Mouse (Mus musculus) kidney, postnatal 0 days (tissue): ENCODE data around the gene Zswim7. TPM values are rescaled to one million over a fixed set of nuclear protein-coding genes. Genes with fewer than 3 reads are reported as not detected.

ENCODE experiments used
- ATAC-seq: fragments of 200-750 bp; cut with Nextera tagmentation; replicated peaks from 2 replicates; pipeline ENCODE4 v1.8.0; 2017; ENCODE audit warnings: low read depth, moderate number of reproducible peaks, moderate TSS enrichment, moderate library complexity; ENCODE audit not compliant: low FRiP score
- DNase-seq: peaks from one replicate; pipeline ENCODE4 v3.0.0-alpha.2; 2016; ENCODE audit warnings: low spot score
- H3K27ac ChIP-seq: fragments of 300-500 bp; sonication (generic); 2 replicates; pipeline ENCODE4 v1.5.1; 2014; ENCODE audit warnings: mild to moderate bottlenecking
- H3K27me3 ChIP-seq: fragments of 300-500 bp; sonication (generic); 2 replicates; pipeline ENCODE4 v1.6.1; 2014; ENCODE audit warnings: low read length, mixed read lengths; ENCODE audit not compliant: insufficient read depth
- H3K36me3 ChIP-seq: fragments of 300-500 bp; sonication (generic); 2 replicates; pipeline ENCODE4 v1.6.1; 2014; ENCODE audit warnings: low read length, mixed read lengths; ENCODE audit not compliant: insufficient read depth
- H3K4me1 ChIP-seq: fragments of 300-500 bp; sonication (generic); replicated peaks from 2 replicates; pipeline ENCODE4 v1.6.1; 2014; ENCODE audit warnings: antibody characterized with exemption, low read length, mixed read lengths; ENCODE audit not compliant: insufficient read depth
- H3K4me2 ChIP-seq: fragments of 300-500 bp; sonication (generic); 2 replicates; pipeline ENCODE4 v1.6.1; 2014; ENCODE audit warnings: mild to moderate bottlenecking, low read length, moderate library complexity, mixed read lengths
- H3K4me3 ChIP-seq: fragments of 300-500 bp; sonication (generic); replicated peaks from 2 replicates; pipeline ENCODE4 v1.5.1; 2014; ENCODE audit warnings: low read depth, low read length
- H3K9ac ChIP-seq: fragments of 300-500 bp; sonication (generic); 2 replicates; pipeline ENCODE4 v1.6.1; 2014; ENCODE audit warnings: low read depth, low read length
- H3K9me3 ChIP-seq: fragments of 300-500 bp; sonication (generic); replicated peaks from 2 replicates; pipeline ENCODE4 v1.6.1; 2016; ENCODE audit warnings: low read length, inconsistent platforms, mixed read lengths
- CTCF ChIP-seq: IDR thresholded peaks from 2 replicates; pipeline ENCODE4 v1.5.1; 2016; ENCODE audit warnings: antibody characterized with exemption, low read depth, mild to moderate bottlenecking, moderate library complexity
- WGBS: fragments of 180-500 bp; shearing (Covaris S2); extraction: QIAGEN DNeasy Blood & Tissue Kit; methylation state at CpG from one replicate; pipeline ENCODE4 v1.1.7; 2014; 5-methylcytosine and 5-hydroxymethylcytosine counted together
- polyA plus RNA-seq: library from polyadenylated mRNA; unstranded; fragments of >200 nt; fragmentation: Nextera tagmentation; extraction: Ambion mirVana; gene quantifications from 2 replicates; pipeline ENCODE4 v1.2.1, GENCODE M21; 2015

The Zswim7 gene
- polyA plus RNA-seq: 37.2 and 43.8 TPM in 2 replicates

DNA sequence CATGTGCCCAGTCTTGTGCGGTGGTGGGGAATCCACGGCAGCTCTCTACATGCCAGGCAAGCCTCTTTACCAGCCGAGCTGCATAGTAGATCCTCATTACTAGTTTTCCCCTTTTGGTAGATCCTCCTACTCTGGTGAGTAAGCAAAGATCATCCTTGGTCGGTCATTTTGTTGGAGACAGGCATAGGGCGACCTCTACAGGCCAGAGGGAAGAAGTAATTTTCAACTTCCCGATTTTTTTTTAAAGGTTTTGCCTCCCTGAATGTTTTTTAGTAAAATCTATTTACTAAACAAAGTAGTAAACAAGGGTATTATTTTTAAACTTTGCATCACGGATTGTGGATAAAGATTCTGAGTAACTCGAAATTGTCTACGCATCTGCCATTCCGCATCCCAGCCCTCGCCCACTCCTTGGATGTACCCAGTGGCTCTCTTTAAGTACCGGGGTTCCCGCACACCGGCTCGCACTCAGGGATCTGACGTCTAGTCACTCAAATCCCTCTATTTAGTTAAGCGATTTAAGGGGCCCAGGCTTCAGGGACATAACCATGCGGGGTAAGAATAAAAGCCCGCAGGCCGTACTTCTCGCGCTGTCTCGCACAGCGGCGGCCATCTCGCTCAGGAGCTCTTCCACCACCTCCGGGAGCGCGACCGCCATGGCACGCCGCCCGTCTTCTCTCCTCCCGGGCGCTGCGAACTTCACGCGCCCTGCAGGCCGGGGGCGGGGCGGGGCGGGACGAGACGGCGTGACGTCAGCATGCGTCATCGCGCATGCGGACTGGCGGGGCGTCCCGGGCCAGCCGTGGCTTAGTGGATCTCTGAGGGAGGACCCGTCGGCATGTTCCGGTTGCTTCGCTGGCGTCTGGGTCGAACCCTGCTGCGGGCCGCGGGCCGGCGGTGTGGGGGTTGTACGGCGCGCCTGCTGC is at the start of gene Zswim7, which contains the start of gene Ttc19:
TSS of gene Zswim7 (minus strand) at position 701 of the 926 bp plus-strand sequence.
TSS of gene Ttc19 (plus strand) at position 799 of the 926 bp plus-strand sequence.
- Histone ChIP-seq H3K4me1 (no peaks in the 10 kb centered on the region), H3K9me3 (no peaks in the 10 kb centered on the region), H3K4me3 (peak within 1 kb of the TSS; percentile 60), H3K27me3 (no peaks in the 10 kb centered on the region), H3K9ac (peak within 1 kb of the TSS; percentile 66), H3K36me3 (peaks cover 3% of the 10 kb centered on the region; the same call in 1 of the 2 replicates), H3K27ac (peak within 1 kb of the TSS; percentile 93), H3K4me2 (peak within 1 kb of the TSS; percentile 65)
- peak; percentile 86 for TF ChIP-seq CTCF
- ATAC-seq (peak; percentile 96), DNase-seq (peak; percentile 95)
- under 1% methylated on average over 64 of the region's 68 CpGs for WGBS

DNA sequence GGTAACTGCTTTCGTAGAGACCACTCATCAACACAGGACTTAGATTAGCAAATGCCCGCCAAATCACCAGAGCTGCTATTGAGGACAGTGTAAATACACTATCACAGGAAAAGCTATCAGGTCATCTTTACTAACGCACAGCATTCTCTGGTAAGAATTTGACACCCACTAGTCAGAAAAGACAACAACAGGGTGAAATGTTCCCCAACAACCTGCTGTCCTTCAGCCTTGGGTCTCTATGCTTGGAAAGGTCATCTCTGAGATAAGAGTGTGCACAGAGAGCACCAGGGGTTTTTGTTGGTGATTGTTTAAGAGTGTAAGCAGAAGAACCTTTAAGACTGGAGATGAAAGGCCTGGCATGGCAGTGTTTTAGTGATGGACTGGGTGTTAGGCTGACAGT is 42.5 kb upstream of the Zswim7 start:
- no peaks in the 10 kb centered on the region for H3K27me3 ChIP-seq
- H3K9ac ChIP-seq: no peak overlapping the region
- no peak for TF ChIP-seq CTCF
- no peaks in the 10 kb centered on the region for H3K4me1 ChIP-seq
- no peak overlapping the region for H3K4me3 ChIP-seq
- no peak overlapping the region for H3K27ac ChIP-seq
- ATAC-seq (no peak), DNase-seq (no peak)
- H3K4me2 ChIP-seq: no peak overlapping the region
- no peaks in the 10 kb centered on the region for H3K9me3 ChIP-seq
- peaks cover 69% of the 10 kb centered on the region for H3K36me3 ChIP-seq
- WGBS: 84% methylated on average over 3 of the region's 3 CpGs

DNA sequence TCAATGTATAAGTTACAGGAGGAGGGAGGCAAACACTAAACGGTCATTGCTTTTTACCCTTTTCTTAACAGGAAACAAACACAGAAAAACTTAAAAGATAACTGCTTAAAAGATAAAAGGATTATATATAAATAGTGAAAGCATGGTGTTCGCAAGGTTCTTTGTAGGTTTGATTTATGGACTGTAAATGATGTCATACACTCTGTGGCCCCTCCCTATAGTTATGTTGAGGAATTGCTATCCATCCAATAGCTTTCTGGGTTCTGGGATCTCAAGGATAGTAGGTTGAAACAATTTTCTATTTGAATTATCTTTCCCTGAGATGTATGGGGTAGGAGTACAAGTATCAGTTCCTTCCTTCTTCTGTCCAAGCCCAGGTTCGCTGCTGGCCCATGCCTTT is 38.9 kb upstream of the Zswim7 start:
- H3K27ac ChIP-seq: no peak overlapping the region
- H3K4me2 ChIP-seq: no peak overlapping the region
- ATAC-seq: no peak
- no peak for TF ChIP-seq CTCF
- DNase-seq: no peak
- peaks cover 71% of the 10 kb centered on the region; the same call in 1 of the 2 replicates for H3K36me3 ChIP-seq
- no peak overlapping the region for H3K9ac ChIP-seq
- no peaks in the 10 kb centered on the region for H3K27me3 ChIP-seq
- WGBS: 84% methylated on average over 3 of the region's 3 CpGs
- H3K9me3 ChIP-seq: no peaks in the 10 kb centered on the region
- H3K4me3 ChIP-seq: no peak overlapping the region
- H3K4me1 ChIP-seq: no peaks in the 10 kb centered on the region

DNA sequence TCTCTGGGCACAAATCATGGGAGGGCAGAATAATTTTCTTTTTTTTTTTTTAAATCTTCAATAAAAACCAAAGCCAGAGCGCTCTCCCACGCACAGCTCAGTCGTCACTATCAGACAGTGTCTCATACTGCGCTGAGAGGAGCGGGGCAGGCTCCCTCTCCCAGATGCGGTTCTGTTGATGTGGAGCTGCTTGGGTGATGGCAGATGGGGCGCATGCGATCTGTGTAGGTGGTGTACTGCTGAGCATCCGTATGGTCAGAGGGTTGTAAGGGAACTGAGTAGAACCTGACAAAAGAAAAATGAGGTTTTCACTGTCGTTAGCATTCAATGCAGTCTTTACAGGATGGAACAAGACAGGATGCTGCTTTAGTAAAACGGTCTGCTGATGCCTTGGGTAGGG is 36.6 kb upstream of the Zswim7 start:
- peaks cover 73% of the 10 kb centered on the region; the same call in 1 of the 2 replicates for H3K36me3 ChIP-seq
- 84% methylated on average over 11 of the region's 11 CpGs for WGBS
- no peak for TF ChIP-seq CTCF

DNA sequence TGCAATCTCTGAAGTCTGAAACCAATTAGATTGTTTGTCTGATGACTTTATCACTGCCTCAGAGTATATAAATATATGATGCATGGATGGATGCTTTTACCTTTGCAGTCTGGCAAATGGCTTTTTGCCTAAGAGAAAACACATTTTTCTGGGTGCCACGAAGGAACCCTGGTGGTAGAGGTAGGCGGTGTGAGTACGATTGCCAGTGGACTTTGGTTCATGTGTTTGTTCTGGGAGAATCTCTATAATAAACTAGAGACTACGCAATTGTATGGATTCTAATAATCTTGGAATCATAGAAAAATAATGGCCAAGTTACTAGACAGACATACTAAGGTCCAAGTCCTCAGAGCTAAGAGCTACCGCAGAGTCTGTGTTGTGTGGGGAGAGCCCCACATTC is 33.8 kb upstream of the Zswim7 start:
- no peaks in the 10 kb centered on the region for H3K27me3 ChIP-seq
- TF ChIP-seq CTCF: no peak
- ATAC-seq: no peak
- H3K9me3 ChIP-seq: no peaks in the 10 kb centered on the region
- no peak for DNase-seq
- H3K4me2 ChIP-seq: no peak overlapping the region
- H3K36me3 ChIP-seq: peaks cover 55% of the 10 kb centered on the region; the same call in 1 of the 2 replicates
- no peak overlapping the region for H3K9ac ChIP-seq
- no peak overlapping the region for H3K27ac ChIP-seq
- WGBS: 95% methylated on average over 5 of the region's 5 CpGs
- H3K4me1 ChIP-seq: no peaks in the 10 kb centered on the region
- no peak overlapping the region for H3K4me3 ChIP-seq

More for the DNA sequence above, 36.6 kb upstream of the Zswim7 start:
- Histone ChIP-seq H3K4me1 (no peaks in the 10 kb centered on the region), H3K27me3 (no peaks in the 10 kb centered on the region), H3K4me3 (no peak overlapping the region), H3K27ac (no peak overlapping the region), H3K9ac (no peak overlapping the region), H3K9me3 (no peaks in the 10 kb centered on the region), H3K4me2 (no peak overlapping the region)
- DNase-seq (no peak), ATAC-seq (no peak)

DNA sequence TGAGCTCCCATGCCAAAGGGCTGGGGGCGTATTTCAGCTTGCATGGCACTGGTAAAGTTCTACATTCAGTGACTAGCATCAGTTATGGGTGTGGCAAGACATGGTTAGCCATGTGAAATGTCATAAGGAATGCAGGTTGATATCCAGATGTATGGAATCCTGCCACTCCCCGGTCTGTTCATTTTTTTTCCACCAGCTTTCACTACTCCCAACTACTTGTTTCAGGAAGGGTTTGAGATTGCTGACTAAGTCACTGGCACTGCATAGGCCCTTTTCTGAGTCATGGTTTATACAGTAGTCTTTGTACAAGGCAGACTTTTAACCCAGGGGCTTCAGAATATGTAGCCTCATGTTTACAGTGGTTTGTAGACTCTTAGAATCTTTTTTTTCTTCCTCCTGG is 28.1 kb upstream of the Zswim7 start:
- no peak overlapping the region for H3K4me3 ChIP-seq
- no peak overlapping the region for H3K4me2 ChIP-seq
- H3K9me3 ChIP-seq: no peaks in the 10 kb centered on the region
- ATAC-seq: no peak
- WGBS: 97% methylated on average over 2 of the region's 2 CpGs
- no peak overlapping the region for H3K27ac ChIP-seq
- peaks cover 26% of the 10 kb centered on the region; the same call in 1 of the 2 replicates for H3K36me3 ChIP-seq
- no peak for DNase-seq
- H3K9ac ChIP-seq: no peak overlapping the region
- H3K27me3 ChIP-seq: no peaks in the 10 kb centered on the region
- H3K4me1 ChIP-seq: no peaks in the 10 kb centered on the region
- no peak for TF ChIP-seq CTCF
